Mouse (Mus musculus) stomach, embryonic 14.5 days (tissue): ENCODE measurements at regions not wholly inside any gene's neighbourhood (a gene's known extent, or its start where the extent isn't known, plus 50 kb on each side); places are given as distances from the start of the nearest gene placed in this dataset.
A peak's percentile ranks its signal among the peaks of the same experiment; 100 is the strongest.

Experiments used
- ATAC-seq: fragments of 200-750 bp; cut with Nextera tagmentation; 2 replicates; pipeline ENCODE4 v1.8.0; 2017; ENCODE audit warnings: low read depth, moderate TSS enrichment; ENCODE audit not compliant: insufficient number of reproducible peaks, insufficient read depth, low FRiP score
- H3K27ac ChIP-seq: fragments of 300-500 bp; sonication (generic); 2 replicates; pipeline ENCODE4 v1.5.1; 2014; ENCODE audit warnings: mild to moderate bottlenecking, low read length, moderate library complexity, mixed read lengths
- H3K27me3 ChIP-seq: fragments of 300-500 bp; sonication (generic); 2 replicates; pipeline ENCODE4 v1.6.1; 2014; ENCODE audit warnings: low read length, control low read depth, mixed read lengths; ENCODE audit not compliant: control insufficient read depth, insufficient read depth
- H3K36me3 ChIP-seq: fragments of 300-500 bp; sonication (generic); 2 replicates; pipeline ENCODE4 v1.6.1; 2014; ENCODE audit warnings: mild to moderate bottlenecking, control low read depth, low read length, moderate library complexity, mixed read lengths; ENCODE audit not compliant: control insufficient read depth, insufficient read depth
- H3K4me1 ChIP-seq: fragments of 300-500 bp; sonication (generic); 2 replicates; pipeline ENCODE4 v1.6.1; 2014; ENCODE audit warnings: low read length, control low read depth, mixed read lengths; ENCODE audit not compliant: control insufficient read depth, insufficient read depth
- H3K4me2 ChIP-seq: fragments of 300-500 bp; sonication (generic); replicated peaks from 2 replicates; pipeline ENCODE4 v1.6.1; 2014; ENCODE audit warnings: low read depth, low read length, control low read depth
- H3K4me3 ChIP-seq: fragments of 300-500 bp; sonication (generic); 2 replicates; pipeline ENCODE4 v1.5.1; 2014; ENCODE audit warnings: low read depth, low read length, control low read depth
- H3K9ac ChIP-seq: fragments of 300-500 bp; sonication (generic); replicated peaks from 2 replicates; pipeline ENCODE4 v1.6.1; 2014; ENCODE audit warnings: low read depth, mild to moderate bottlenecking, control low read depth, low read length, moderate library complexity, mixed read lengths
- H3K9me3 ChIP-seq: fragments of 300-500 bp; sonication (generic); 2 replicates; pipeline ENCODE4 v1.6.1; 2016; ENCODE audit warnings: low read depth, low read length, control low read depth; ENCODE audit not compliant: control insufficient read depth
- WGBS: fragments of 180-500 bp; shearing (Covaris S2); extraction: QIAGEN DNeasy Blood & Tissue Kit; methylation state at CpG from one replicate; pipeline ENCODE4 v1.1.7; 2014; 5-methylcytosine and 5-hydroxymethylcytosine counted together

GRCm38 (mm10) chr13:28750949-28751692, 202.4 kb downstream of the Sox4 start:
- no peaks in the 10 kb centered on the region for H3K36me3 ChIP-seq
- H3K4me2 ChIP-seq = no peak overlapping the region
- 68% methylated on average over 11 of the region's 11 CpGs for WGBS
- H3K9me3 ChIP-seq = no peaks in the 10 kb centered on the region
- ATAC-seq = no peak
- no peak overlapping the region for H3K9ac ChIP-seq
- no peaks in the 10 kb centered on the region for H3K27me3 ChIP-seq
- H3K27ac ChIP-seq = no peak overlapping the region
- H3K4me3 ChIP-seq = no peak overlapping the region
- peaks cover 13% of the 10 kb centered on the region; the same call in 1 of the 2 replicates for H3K4me1 ChIP-seq

GRCm38 (mm10) chr13:28740158-28740670, 213.3 kb downstream of the Sox4 start:
- WGBS = 24% methylated on average over 7 of the region's 7 CpGs
- Histone ChIP-seq H3K36me3 (no peaks in the 10 kb centered on the region), H3K27me3 (no peaks in the 10 kb centered on the region), H3K27ac (no peak overlapping the region), H3K4me1 (peaks cover 26% of the 10 kb centered on the region), H3K4me3 (no peak overlapping the region), H3K4me2 (no peak overlapping the region), H3K9ac (no peak overlapping the region), H3K9me3 (no peaks in the 10 kb centered on the region)
- 0 out of 2 replicates have a peak, but pooled peaks have one; percentile 43 for ATAC-seq

- Histone ChIP-seq H3K27ac (peak overlapping the region; percentile 66), H3K9me3 (no peaks in the 10 kb centered on the region), H3K27me3 (no peaks in the 10 kb centered on the region), H3K9ac (no peak overlapping the region), H3K4me2 (no peak overlapping the region), H3K4me3 (no peak overlapping the region), H3K4me1 (peaks cover 26% of the 10 kb centered on the region), H3K36me3 (no peaks in the 10 kb centered on the region)
- 0 out of 2 replicates have a peak, but pooled peaks have one; percentile 46 for ATAC-seq
- 33% methylated on average over 8 of the region's 8 CpGs for WGBS
Observed at GRCm38 (mm10) chr13:28738160-28739100, 215.1 kb downstream of the Sox4 start.

GRCm38 (mm10) chr13:28732475-28732874, 221.0 kb downstream of the Sox4 start:
- Histone ChIP-seq H3K27me3 (no peaks in the 10 kb centered on the region), H3K4me1 (no peaks in the 10 kb centered on the region), H3K36me3 (no peaks in the 10 kb centered on the region), H3K27ac (no peak overlapping the region), H3K4me3 (no peak overlapping the region), H3K9ac (no peak overlapping the region), H3K4me2 (no peak overlapping the region), H3K9me3 (no peaks in the 10 kb centered on the region)
- WGBS = 81% methylated on average over 1 of the region's 1 CpGs
- no peak for ATAC-seq

- H3K4me3 ChIP-seq = no peak overlapping the region
- H3K4me1 ChIP-seq = no peaks in the 10 kb centered on the region
- no peak overlapping the region for H3K27ac ChIP-seq
- no peaks in the 10 kb centered on the region for H3K9me3 ChIP-seq
- no peak overlapping the region for H3K9ac ChIP-seq
- no peak for ATAC-seq
- WGBS = 85% methylated on average over 3 of the region's 3 CpGs
- H3K4me2 ChIP-seq = no peak overlapping the region
- no peaks in the 10 kb centered on the region for H3K27me3 ChIP-seq
- H3K36me3 ChIP-seq = no peaks in the 10 kb centered on the region
Observed at GRCm38 (mm10) chr13:28732036-28732435, 221.5 kb downstream of the Sox4 start.

GRCm38 (mm10) chr13:28730059-28730580, 223.4 kb downstream of the Sox4 start:
- H3K4me1 ChIP-seq = no peaks in the 10 kb centered on the region
- H3K36me3 ChIP-seq = no peaks in the 10 kb centered on the region
- WGBS = 86% methylated on average over 8 of the region's 8 CpGs

GRCm38 (mm10) chr13:28728768-28729167, 224.7 kb downstream of the Sox4 start:
- Histone ChIP-seq H3K9ac (no peak overlapping the region), H3K27ac (no peak overlapping the region), H3K36me3 (no peaks in the 10 kb centered on the region), H3K9me3 (no peaks in the 10 kb centered on the region), H3K27me3 (no peaks in the 10 kb centered on the region), H3K4me2 (no peak overlapping the region), H3K4me3 (no peak overlapping the region), H3K4me1 (no peaks in the 10 kb centered on the region)
- no peak for ATAC-seq
- 69% methylated on average over 5 of the region's 5 CpGs for WGBS

More at GRCm38 (mm10) chr13:28730059-28730580, 223.4 kb downstream of the Sox4 start:
- H3K27ac ChIP-seq = no peak overlapping the region
- no peak overlapping the region for H3K9ac ChIP-seq
- no peak overlapping the region for H3K4me3 ChIP-seq
- no peaks in the 10 kb centered on the region for H3K27me3 ChIP-seq
- no peaks in the 10 kb centered on the region for H3K9me3 ChIP-seq
- no peak overlapping the region for H3K4me2 ChIP-seq
- ATAC-seq = no peak

- Histone ChIP-seq H3K9me3 (no peaks in the 10 kb centered on the region), H3K36me3 (no peaks in the 10 kb centered on the region), H3K27ac (no peak overlapping the region), H3K9ac (no peak overlapping the region), H3K4me3 (no peak overlapping the region), H3K4me1 (peaks cover 6% of the 10 kb centered on the region; the same call in 1 of the 2 replicates), H3K27me3 (no peaks in the 10 kb centered on the region), H3K4me2 (no peak overlapping the region)
- ATAC-seq = no peak
- WGBS = 55% methylated on average over 3 of the region's 3 CpGs
Observed at GRCm38 (mm10) chr13:28724300-28724699, 229.2 kb downstream of the Sox4 start.
